ENCODE assay signal across 9 mouse cellular contexts in genomic region chr10:18508586-18508985, GRCm38 (mm10). TPM values are rescaled to one million over a fixed set of nuclear protein-coding genes. Genes with fewer than 3 reads are reported as not detected.
DNase-seq lines count a peak whose midpoint lies in the region; ATAC-seq and TF ChIP-seq lines count a peak whose summit lies in the region.
"Had no signal": no experiment of that assay in that cellular context is flagged by ENCODE, and none has a peak within 500 bp of the region (broad histone marks: within the 10 kb centered on the region; RNA-seq: fewer than 3 reads in every experiment).

No protein-coding gene starts in this region.

- DNase-seq in adrenal gland, adult (ENCODE audit: inconsistent age in 2 of 2, low spot score in 1 of 2) = peak; percentile 31 to 68
- DNase-seq in adrenal gland, adult 8-10 months = no peak
- DNase-seq in limb, embryonic 10.5 days (ENCODE audit: low spot score) = no peak
- no peak for DNase-seq in urinary bladder, postnatal 25 days (ENCODE audit: low spot score)
- DNase-seq in kidney, postnatal 14 days = no peak

- TF ChIP-seq POLR2A in small intestine, adult 2 months (IDR thresholded peaks at IDR 0.05; ENCODE audit: low read depth, low read length) = no peak

- H3K36me3 ChIP-seq in limb, embryonic 15.5 days = peaks cover 5% of the 10 kb centered on the region; the same call in 1 of the 2 replicates
- H3K36me3 ChIP-seq in limb, embryonic 10.5 days = peaks cover 9% of the 10 kb centered on the region
- no peaks in the 10 kb centered on the region; the same call in 1 of the 2 replicates for H3K36me3 ChIP-seq in intestine, embryonic 16.5 days (ENCODE audit: control insufficient read depth, insufficient read depth, low read length)
- H3K36me3 ChIP-seq in small intestine, adult 2 months (ENCODE audit: control insufficient read depth, insufficient read depth, low read length) = peaks cover 21% of the 10 kb centered on the region

- H3K9me3 ChIP-seq in limb, embryonic 15.5 days = no peaks in the 10 kb centered on the region
- no peaks in the 10 kb centered on the region for H3K9me3 ChIP-seq in limb, embryonic 10.5 days (replicated peaks)
- H3K9me3 ChIP-seq in intestine, embryonic 16.5 days (ENCODE audit: control insufficient read depth, low read length) = no peaks in the 10 kb centered on the region
- H3K9me3 ChIP-seq: embryonic facial prominence, embryonic 15.5 days had no signal

- TF ChIP-seq CTCF in small intestine, adult 2 months (IDR thresholded peaks at IDR 0.05; ENCODE audit: extremely low read depth, insufficient read length, insufficient replicate concordance, low read depth, low read length) = no peak

- no peaks in the 10 kb centered on the region for H3K27me3 ChIP-seq in limb, embryonic 15.5 days
- H3K27me3 ChIP-seq in limb, embryonic 10.5 days (ENCODE audit: low read depth, poor library complexity, severe bottlenecking) = no peaks in the 10 kb centered on the region
- H3K27me3 ChIP-seq in intestine, embryonic 16.5 days (replicated peaks; ENCODE audit: control insufficient read depth, insufficient read depth, low read length) = no peaks in the 10 kb centered on the region
- no peaks in the 10 kb centered on the region for H3K27me3 ChIP-seq in small intestine, adult 2 months (ENCODE audit: control insufficient read depth, insufficient read depth, low read length)
- H3K27me3 ChIP-seq: embryonic facial prominence, embryonic 15.5 days had no signal

- peaks cover 32% of the 10 kb centered on the region for H3K4me1 ChIP-seq in limb, embryonic 15.5 days
- peaks cover 34% of the 10 kb centered on the region for H3K4me1 ChIP-seq in limb, embryonic 10.5 days
- peaks cover 6% of the 10 kb centered on the region for H3K4me1 ChIP-seq in intestine, embryonic 16.5 days (ENCODE audit: control insufficient read depth, insufficient read depth, low read length)
- peaks cover 18% of the 10 kb centered on the region; the same call in 1 of the 2 replicates for H3K4me1 ChIP-seq in small intestine, adult 2 months (ENCODE audit: control insufficient read depth, insufficient read depth, insufficient read length, low read length)

- WGBS in limb, embryonic 15.5 days = 79% methylated on average over 1 of the region's 1 CpGs
- WGBS in limb, embryonic 10.5 days = 74% methylated on average over 1 of the region's 1 CpGs
- 58% methylated on average over 1 of the region's 1 CpGs for WGBS in intestine, embryonic 16.5 days
- 62% methylated on average over 1 of the region's 1 CpGs for WGBS in small intestine, adult 2 months

- H3K4me3 ChIP-seq in limb, embryonic 15.5 days = no peak overlapping the region
- H3K4me3 ChIP-seq in limb, embryonic 10.5 days = no peak overlapping the region
- no peak overlapping the region for H3K4me3 ChIP-seq in intestine, embryonic 16.5 days (ENCODE audit: low read length)
- H3K4me3 ChIP-seq in small intestine, adult 2 months (ENCODE audit: low read depth, low read length) = no peak overlapping the region
- H3K4me3 ChIP-seq: embryonic facial prominence, embryonic 15.5 days had no signal

- no peak overlapping the region for H3K4me2 ChIP-seq in limb, embryonic 15.5 days
- no peak overlapping the region for H3K4me2 ChIP-seq in intestine, embryonic 16.5 days (ENCODE audit: low read depth, low read length)
- H3K4me2 ChIP-seq: embryonic facial prominence, embryonic 15.5 days had no signal

- H3K27ac ChIP-seq in limb, embryonic 15.5 days = peak overlapping the region; percentile 38; the same call in 1 of the 2 replicates
- no peak overlapping the region for H3K27ac ChIP-seq in limb, embryonic 10.5 days
- H3K27ac ChIP-seq in intestine, embryonic 16.5 days (ENCODE audit: low read length) = peak overlapping the region; percentile 26; the same call in 1 of the 2 replicates
- H3K27ac ChIP-seq in small intestine, adult 2 months (ENCODE audit: insufficient read depth, low read depth, low read length) = 0 out of 2 replicates have a peak overlapping the region, but pooled peaks have one; percentile 22
- H3K27ac ChIP-seq: embryonic facial prominence, embryonic 15.5 days had no signal

- H3K9ac ChIP-seq in limb, embryonic 15.5 days = no peak overlapping the region
- H3K9ac ChIP-seq in intestine, embryonic 16.5 days (ENCODE audit: low read depth, low read length) = no peak overlapping the region
- H3K9ac ChIP-seq: embryonic facial prominence, embryonic 15.5 days had no signal

- ATAC-seq in limb, embryonic 15.5 days (ENCODE audit: insufficient number of reproducible peaks, low FRiP score, low TSS enrichment, low read depth) = no peak
- ATAC-seq in intestine, embryonic 16.5 days = peak; percentile 39

RNA-seq across cellular contexts. Expression of gene Hebp2, which starts 37.3 kb away (rescaled TPM):
- total RNA-seq in adrenal gland, adult 8-10 months (2022) = 1 to 10 TPM; 3.6 to 7.0 (median 5.8) TPM
- polyA plus RNA-seq in limb, embryonic 15.5 days (2015; fragmentation: Nextera tagmentation; extraction: Ambion mirVana) = 55.9 and 61.4 TPM in 2 replicates
- polyA plus RNA-seq in limb, embryonic 10.5 days (2016; fragmentation: Nextera tagmentation; extraction: Ambion mirVana) = 19.8 TPM in 2 replicates
- polyA plus RNA-seq in intestine, embryonic 16.5 days (2015; fragmentation: Nextera tagmentation; extraction: Ambion mirVana) = 5.9 and 7.0 TPM in 2 replicates
- 0.23 and 0.65 TPM in 2 replicates for polyA plus RNA-seq in small intestine, adult 2 months (2012; rRNA removed)

Comparison
In these comparisons a context has a peak if more than half of its experiments do, and no peak if none do; other contexts are left out.
1. DNase-seq: peak in adrenal gland, adult (2 of 2); none in adrenal gland, adult 8-10 months (single experiment), limb, embryonic 10.5 days (single experiment), urinary bladder, postnatal 25 days (single experiment) and kidney, postnatal 14 days (single experiment).